Mouse (Mus musculus): ENCODE measurements at regions not wholly inside any gene's neighbourhood (a gene's known extent, or its start where the extent isn't known, plus 50 kb on each side); places are given as distances from the start of the nearest gene placed in this dataset.

GRCm38 (mm10) chr14:99632444-99632843 lies 334.0 kb downstream of the Klf5 start:
- no peaks in the 10 kb centered on the region for H3K9me3 ChIP-seq
- H3K36me3 ChIP-seq = no peaks in the 10 kb centered on the region
- 37% methylated on average over 4 of the region's 4 CpGs for WGBS
- no peak overlapping the region for H3K4me2 ChIP-seq (replicated peaks)
- H3K4me1 ChIP-seq = no peaks in the 10 kb centered on the region
- no peaks in the 10 kb centered on the region for H3K27me3 ChIP-seq (replicated peaks)
- ATAC-seq (ENCODE audit: low FRiP score, low read depth) = no peak
- no peak overlapping the region for H3K27ac ChIP-seq
- H3K9ac ChIP-seq = no peak overlapping the region
- H3K4me3 ChIP-seq = no peak overlapping the region

GRCm38 (mm10) chr14:99635556-99636150 lies 337.2 kb downstream of the Klf5 start:
- H3K4me1 ChIP-seq = no peaks in the 10 kb centered on the region
- no peaks in the 10 kb centered on the region for H3K27me3 ChIP-seq (replicated peaks)
- no peak overlapping the region for H3K4me3 ChIP-seq
- H3K9ac ChIP-seq = no peak overlapping the region
- WGBS = 92% methylated on average over 4 of the region's 4 CpGs
- H3K36me3 ChIP-seq = no peaks in the 10 kb centered on the region
- no peak overlapping the region for H3K4me2 ChIP-seq (replicated peaks)
- ATAC-seq (ENCODE audit: low FRiP score, low read depth) = no peak
- H3K9me3 ChIP-seq = no peaks in the 10 kb centered on the region
- no peak overlapping the region for H3K27ac ChIP-seq

GRCm38 (mm10) chr14:99641475-99642453 lies 343.3 kb downstream of the Klf5 start:
- Histone ChIP-seq H3K36me3 (no peaks in the 10 kb centered on the region), H3K27me3 (replicated peaks) (no peaks in the 10 kb centered on the region), H3K4me3 (no peak overlapping the region), H3K27ac (no peak overlapping the region), H3K4me1 (no peaks in the 10 kb centered on the region), H3K4me2 (replicated peaks) (no peak overlapping the region), H3K9ac (no peak overlapping the region), H3K9me3 (no peaks in the 10 kb centered on the region)
- ATAC-seq (ENCODE audit: low FRiP score, low read depth) = no peak
- WGBS = 76% methylated on average over 15 of the region's 15 CpGs

- Histone ChIP-seq H3K4me1 (no peaks in the 10 kb centered on the region), H3K27ac (no peak overlapping the region), H3K4me3 (no peak overlapping the region), H3K36me3 (no peaks in the 10 kb centered on the region), H3K4me2 (replicated peaks) (no peak overlapping the region), H3K27me3 (replicated peaks) (no peaks in the 10 kb centered on the region), H3K9me3 (no peaks in the 10 kb centered on the region), H3K9ac (no peak overlapping the region)
- 81% methylated on average over 3 of the region's 3 CpGs for WGBS
- ATAC-seq (ENCODE audit: low FRiP score, low read depth) = no peak
These were observed 347.8 kb downstream of the Klf5 start for GRCm38 (mm10) chr14:99646323-99646722.

GRCm38 (mm10) chr14:99674399-99674798 lies 375.9 kb downstream of the Klf5 start:
- Histone ChIP-seq H3K4me2 (replicated peaks) (no peak overlapping the region), H3K27ac (no peak overlapping the region), H3K4me3 (no peak overlapping the region), H3K27me3 (replicated peaks) (no peaks in the 10 kb centered on the region), H3K9ac (no peak overlapping the region), H3K36me3 (no peaks in the 10 kb centered on the region), H3K4me1 (no peaks in the 10 kb centered on the region), H3K9me3 (no peaks in the 10 kb centered on the region)
- no peak for ATAC-seq (ENCODE audit: low FRiP score, low read depth)
- 91% methylated on average over 3 of the region's 3 CpGs for WGBS

- H3K27me3 ChIP-seq (replicated peaks) = no peaks in the 10 kb centered on the region
- H3K27ac ChIP-seq = no peak overlapping the region
- no peaks in the 10 kb centered on the region for H3K9me3 ChIP-seq
- no peak overlapping the region for H3K4me3 ChIP-seq
- H3K9ac ChIP-seq = no peak overlapping the region
- H3K36me3 ChIP-seq = no peaks in the 10 kb centered on the region
- H3K4me2 ChIP-seq (replicated peaks) = no peak overlapping the region
- ATAC-seq (ENCODE audit: low FRiP score, low read depth) = no peak
- H3K4me1 ChIP-seq = no peaks in the 10 kb centered on the region
- WGBS = 88% methylated on average over 8 of the region's 8 CpGs
These were observed 388.7 kb downstream of the Klf5 start for GRCm38 (mm10) chr14:99687062-99687806.

- ATAC-seq (ENCODE audit: low FRiP score, low read depth) = no peak
- Histone ChIP-seq H3K9me3 (no peaks in the 10 kb centered on the region), H3K27ac (no peak overlapping the region), H3K4me2 (replicated peaks) (no peak overlapping the region), H3K36me3 (no peaks in the 10 kb centered on the region), H3K27me3 (replicated peaks) (no peaks in the 10 kb centered on the region), H3K4me3 (no peak overlapping the region), H3K4me1 (no peaks in the 10 kb centered on the region), H3K9ac (no peak overlapping the region)
- WGBS = 91% methylated on average over 4 of the region's 4 CpGs
These were observed 389.9 kb downstream of the Klf5 start for GRCm38 (mm10) chr14:99688415-99688814.

- no peak for ATAC-seq (ENCODE audit: low FRiP score, low read depth)
- Histone ChIP-seq H3K4me2 (replicated peaks) (no peak overlapping the region), H3K9ac (no peak overlapping the region), H3K27ac (no peak overlapping the region), H3K9me3 (no peaks in the 10 kb centered on the region), H3K4me1 (no peaks in the 10 kb centered on the region), H3K36me3 (no peaks in the 10 kb centered on the region), H3K27me3 (replicated peaks) (no peaks in the 10 kb centered on the region), H3K4me3 (no peak overlapping the region)
- 92% methylated on average over 7 of the region's 7 CpGs for WGBS
These were observed 397.8 kb downstream of the Klf5 start for GRCm38 (mm10) chr14:99696301-99696700.

GRCm38 (mm10) chr14:99699545-99699944 lies 401.1 kb downstream of the Klf5 start:
- no peaks in the 10 kb centered on the region for H3K4me1 ChIP-seq
- no peak overlapping the region for H3K9ac ChIP-seq
- no peaks in the 10 kb centered on the region for H3K27me3 ChIP-seq (replicated peaks)
- no peaks in the 10 kb centered on the region for H3K36me3 ChIP-seq
- no peak overlapping the region for H3K4me2 ChIP-seq (replicated peaks)
- H3K4me3 ChIP-seq = no peak overlapping the region
- 99% methylated on average over 2 of the region's 2 CpGs for WGBS
- no peaks in the 10 kb centered on the region for H3K9me3 ChIP-seq
- ATAC-seq (ENCODE audit: low FRiP score, low read depth) = no peak
- H3K27ac ChIP-seq = no peak overlapping the region

- no peak overlapping the region for H3K4me2 ChIP-seq (replicated peaks)
- no peaks in the 10 kb centered on the region for H3K4me1 ChIP-seq
- H3K9ac ChIP-seq = no peak overlapping the region
- no peak overlapping the region for H3K27ac ChIP-seq
- WGBS = 91% methylated on average over 10 of the region's 10 CpGs
- no peaks in the 10 kb centered on the region for H3K27me3 ChIP-seq (replicated peaks)
- H3K9me3 ChIP-seq = no peaks in the 10 kb centered on the region
- H3K4me3 ChIP-seq = no peak overlapping the region
- ATAC-seq (ENCODE audit: low FRiP score, low read depth) = no peak
- H3K36me3 ChIP-seq = no peaks in the 10 kb centered on the region
These were observed 407.5 kb downstream of the Klf5 start for GRCm38 (mm10) chr14:99706004-99706403.

GRCm38 (mm10) chr14:99708066-99708465 lies 409.6 kb downstream of the Klf5 start:
- 88% methylated on average over 2 of the region's 2 CpGs for WGBS

GRCm38 (mm10) chr14:99709764-99710163 lies 411.3 kb downstream of the Klf5 start:
- H3K4me1 ChIP-seq = no peaks in the 10 kb centered on the region
- H3K27ac ChIP-seq = no peak overlapping the region
- H3K9ac ChIP-seq = no peak overlapping the region
- H3K4me3 ChIP-seq = no peak overlapping the region
- WGBS = 38% methylated on average over 2 of the region's 2 CpGs
- H3K27me3 ChIP-seq (replicated peaks) = no peaks in the 10 kb centered on the region
- H3K9me3 ChIP-seq = no peaks in the 10 kb centered on the region
- ATAC-seq (ENCODE audit: low FRiP score, low read depth) = no peak
- no peak overlapping the region for H3K4me2 ChIP-seq (replicated peaks)
- no peaks in the 10 kb centered on the region for H3K36me3 ChIP-seq

More at GRCm38 (mm10) chr14:99708066-99708465, 409.6 kb downstream of the Klf5 start:
- ATAC-seq (ENCODE audit: low FRiP score, low read depth) = no peak
- no peak overlapping the region for H3K4me2 ChIP-seq (replicated peaks)
- no peaks in the 10 kb centered on the region for H3K4me1 ChIP-seq
- H3K36me3 ChIP-seq = no peaks in the 10 kb centered on the region
- H3K4me3 ChIP-seq = no peak overlapping the region
- H3K27ac ChIP-seq = no peak overlapping the region
- no peaks in the 10 kb centered on the region for H3K27me3 ChIP-seq (replicated peaks)
- H3K9me3 ChIP-seq = no peaks in the 10 kb centered on the region
- H3K9ac ChIP-seq = no peak overlapping the region

Data from neural tube, embryonic 12.5 days (tissue).